Mouse (Mus musculus): ENCODE data around the gene Ina. TPM values are rescaled to one million over a fixed set of nuclear protein-coding genes. Genes with fewer than 3 reads are reported as not detected.
A peak's percentile ranks its signal among the peaks of the same experiment; 100 is the strongest.

Gene Ina
- polyA plus RNA-seq, 1 experiment from 2014 or later = 706 TPM

DNA sequence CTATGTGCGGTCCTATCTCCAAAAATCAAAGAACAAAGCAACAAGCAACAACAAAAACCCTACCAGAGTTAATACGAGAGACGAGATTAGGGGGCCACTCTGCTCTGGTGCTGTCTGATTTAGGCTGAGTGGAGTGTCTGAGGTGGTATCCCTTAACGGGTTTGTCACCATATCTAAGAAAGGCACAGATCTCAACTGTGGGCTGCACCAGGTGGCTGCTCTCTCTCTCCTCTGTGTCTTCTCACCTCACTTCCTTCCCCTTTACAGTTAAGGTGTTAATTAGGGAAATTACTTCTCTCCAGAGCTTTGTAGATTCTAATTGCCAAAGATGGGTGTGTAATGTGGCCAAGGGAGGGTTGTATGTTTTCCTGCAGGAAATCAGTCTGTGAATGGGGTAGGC, 8.2 kb downstream of the Ina start:
- H3K36me3 ChIP-seq = peaks cover 78% of the 10 kb centered on the region
- no peak for ATAC-seq (ENCODE audit: low FRiP score)
- H3K4me3 ChIP-seq = no peak overlapping the region
- no peak overlapping the region for H3K9ac ChIP-seq
- H3K27ac ChIP-seq = no peak overlapping the region
- WGBS = 93% methylated on average over 4 of the region's 4 CpGs
- H3K9me3 ChIP-seq = no peaks in the 10 kb centered on the region
- no peaks in the 10 kb centered on the region for H3K27me3 ChIP-seq
- H3K4me1 ChIP-seq (replicated peaks) = peaks cover 24% of the 10 kb centered on the region
- no peak overlapping the region for H3K4me2 ChIP-seq

- whole genome bisulfite sequencing = 88% methylated on average over 13 of the region's 13 CpGs
- H3K4me2 ChIP-seq = no peak overlapping the region
- no peak for ATAC-seq (ENCODE audit: low FRiP score)
- no peaks in the 10 kb centered on the region for H3K27me3 ChIP-seq
- peaks cover 81% of the 10 kb centered on the region for H3K36me3 ChIP-seq
- peaks cover 24% of the 10 kb centered on the region for H3K4me1 ChIP-seq (replicated peaks)
- H3K4me3 ChIP-seq = no peak overlapping the region
- H3K9ac ChIP-seq = no peak overlapping the region
- no peak overlapping the region for H3K27ac ChIP-seq
- no peaks in the 10 kb centered on the region for H3K9me3 ChIP-seq
Measured at GRCm38 (mm10) chr19:47023546-47023945, 9.0 kb downstream of the Ina start.

DNA sequence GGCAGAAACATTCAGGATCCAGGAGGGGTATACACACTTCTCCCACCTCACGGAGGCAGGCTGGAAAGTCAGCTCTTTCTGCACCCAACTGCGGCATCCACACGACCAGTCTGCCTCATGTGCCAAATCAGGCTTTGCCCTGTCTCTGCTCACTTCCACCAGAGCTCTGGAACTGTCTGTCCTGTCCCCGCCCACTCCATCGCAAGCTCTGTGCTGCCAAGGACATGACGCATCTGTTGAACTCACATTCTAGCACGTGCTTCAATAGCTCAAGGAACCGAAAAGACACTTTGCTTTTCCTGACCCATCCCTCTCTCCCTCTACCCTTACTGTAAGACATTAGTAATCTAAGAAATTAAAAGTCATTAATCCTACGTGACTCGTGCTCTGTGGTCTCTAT, 10.5 kb downstream of the Ina start:
- ATAC-seq (ENCODE audit: low FRiP score) = no peak

GRCm38 (mm10) chr19:47026513-47026912, 12.0 kb downstream of the Ina start:
- ATAC-seq (ENCODE audit: low FRiP score) = no peak
- Histone ChIP-seq H3K4me2 (no peak overlapping the region), H3K4me1 (replicated peaks) (peaks cover 8% of the 10 kb centered on the region; the same call in 1 of the 2 replicates), H3K9me3 (no peaks in the 10 kb centered on the region), H3K9ac (no peak overlapping the region), H3K27ac (no peak overlapping the region), H3K36me3 (peaks cover 64% of the 10 kb centered on the region), H3K4me3 (no peak overlapping the region), H3K27me3 (no peaks in the 10 kb centered on the region)
- 88% methylated on average over 4 of the region's 4 CpGs for WGBS

More for the DNA sequence above, 10.5 kb downstream of the Ina start:
- H3K9me3 ChIP-seq = no peaks in the 10 kb centered on the region
- H3K9ac ChIP-seq = no peak overlapping the region
- H3K27me3 ChIP-seq = no peaks in the 10 kb centered on the region
- peaks cover 22% of the 10 kb centered on the region for H3K4me1 ChIP-seq (replicated peaks)
- WGBS = 80% methylated on average over 10 of the region's 10 CpGs
- H3K4me3 ChIP-seq = no peak overlapping the region
- no peak overlapping the region for H3K27ac ChIP-seq
- H3K36me3 ChIP-seq = peaks cover 78% of the 10 kb centered on the region
- no peak overlapping the region for H3K4me2 ChIP-seq

DNA sequence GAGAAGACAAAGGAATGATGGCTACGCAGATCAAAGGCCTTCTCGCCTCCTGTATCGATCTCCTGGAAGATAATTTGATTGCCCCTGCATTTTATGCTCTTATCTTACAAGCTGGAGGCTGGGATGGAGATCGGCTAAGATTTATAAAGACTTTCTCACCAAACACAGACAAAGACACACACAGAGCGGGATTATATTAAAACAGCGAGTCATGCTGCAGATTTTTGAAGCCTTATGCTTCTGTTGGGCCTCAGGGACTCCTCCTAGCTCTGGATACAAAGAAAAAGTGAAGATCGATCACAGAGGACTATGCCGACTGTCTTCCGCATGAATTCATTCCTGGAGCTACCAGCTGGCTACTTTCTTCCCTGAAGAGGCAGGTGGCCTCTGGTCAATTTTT, 15.3 kb downstream of the Ina start:
- Histone ChIP-seq H3K36me3 (peaks cover 50% of the 10 kb centered on the region), H3K27ac (peak overlapping the region; percentile 82), H3K9ac (peak overlapping the region; percentile 46), H3K4me3 (no peak overlapping the region), H3K27me3 (no peaks in the 10 kb centered on the region), H3K4me2 (no peak overlapping the region), H3K9me3 (no peaks in the 10 kb centered on the region), H3K4me1 (replicated peaks) (peaks cover 7% of the 10 kb centered on the region; the same call in 1 of the 2 replicates)
- no peak for ATAC-seq (ENCODE audit: low FRiP score)
- 53% methylated on average over 9 of the region's 9 CpGs for WGBS

GRCm38 (mm10) chr19:47031770-47032169, 17.3 kb downstream of the Ina start:
- Histone ChIP-seq H3K4me2 (no peak overlapping the region), H3K36me3 (peaks cover 44% of the 10 kb centered on the region), H3K4me3 (no peak overlapping the region), H3K4me1 (replicated peaks) (peaks cover 7% of the 10 kb centered on the region; the same call in 1 of the 2 replicates), H3K27ac (no peak overlapping the region), H3K9me3 (no peaks in the 10 kb centered on the region), H3K9ac (no peak overlapping the region), H3K27me3 (no peaks in the 10 kb centered on the region)
- ATAC-seq (ENCODE audit: low FRiP score) = no peak
- WGBS = 96% methylated on average over 6 of the region's 6 CpGs

GRCm38 (mm10) chr19:47034916-47035315, 20.4 kb downstream of the Ina start:
- H3K27ac ChIP-seq = no peak overlapping the region
- no peaks in the 10 kb centered on the region for H3K27me3 ChIP-seq
- H3K4me2 ChIP-seq = no peak overlapping the region
- no peak for ATAC-seq (ENCODE audit: low FRiP score)
- H3K4me3 ChIP-seq = no peak overlapping the region
- H3K9ac ChIP-seq = no peak overlapping the region
- 92% methylated on average over 4 of the region's 4 CpGs for WGBS
- peaks cover 63% of the 10 kb centered on the region for H3K36me3 ChIP-seq
- H3K4me1 ChIP-seq (replicated peaks) = peaks cover 2% of the 10 kb centered on the region; the same call in 1 of the 2 replicates
- H3K9me3 ChIP-seq = no peaks in the 10 kb centered on the region

- Histone ChIP-seq H3K27me3 (no peaks in the 10 kb centered on the region), H3K9ac (no peak overlapping the region), H3K4me2 (no peak overlapping the region), H3K36me3 (peaks cover 77% of the 10 kb centered on the region), H3K4me3 (no peak overlapping the region), H3K27ac (no peak overlapping the region), H3K4me1 (replicated peaks) (no peaks in the 10 kb centered on the region), H3K9me3 (no peaks in the 10 kb centered on the region)
- no peak for ATAC-seq (ENCODE audit: low FRiP score)
- 85% methylated on average over 3 of the region's 3 CpGs for WGBS
Measured at GRCm38 (mm10) chr19:47036596-47036995, 22.1 kb downstream of the Ina start.

DNA sequence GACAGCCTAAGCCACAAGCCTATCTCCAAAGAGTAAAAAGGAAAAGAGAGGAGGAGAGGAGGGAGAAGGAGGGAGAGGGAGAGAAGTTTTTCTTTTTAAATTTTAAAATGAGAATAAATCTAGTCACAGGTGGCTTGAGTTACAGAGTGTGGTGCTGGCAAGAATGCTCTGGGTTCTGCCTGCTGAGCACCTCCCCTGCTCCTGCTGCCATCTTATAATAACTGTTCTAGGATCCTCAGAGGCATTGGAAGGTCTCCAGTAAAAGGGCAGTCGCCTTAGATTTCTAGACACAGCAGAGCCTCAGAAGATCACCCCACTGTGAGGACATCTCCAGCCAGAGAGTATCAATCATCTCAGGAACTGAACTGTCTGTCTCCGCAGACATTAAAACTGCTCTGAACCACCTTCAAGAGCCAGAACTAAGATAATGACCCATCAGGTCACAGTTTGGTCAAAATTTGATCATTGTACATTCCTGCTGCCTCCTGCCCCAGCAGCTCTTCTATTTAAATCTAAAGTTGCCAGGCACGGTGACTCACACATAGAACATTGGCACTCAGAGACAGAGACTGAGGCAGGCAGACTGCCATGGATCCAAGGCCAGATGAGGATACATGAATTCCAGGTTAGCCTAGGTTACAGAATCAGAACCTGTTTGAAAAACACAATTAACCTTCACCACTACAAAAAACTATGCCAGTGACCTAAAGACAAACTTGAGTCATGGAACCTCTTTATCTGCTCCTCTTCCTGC, 26.4 kb downstream of the Ina start:
- ATAC-seq (ENCODE audit: low FRiP score) = no peak
- peaks cover 66% of the 10 kb centered on the region for H3K36me3 ChIP-seq
- no peaks in the 10 kb centered on the region for H3K27me3 ChIP-seq
- no peak overlapping the region for H3K4me3 ChIP-seq
- H3K4me2 ChIP-seq = no peak overlapping the region
- H3K27ac ChIP-seq = no peak overlapping the region
- H3K9ac ChIP-seq = no peak overlapping the region
- no peaks in the 10 kb centered on the region for H3K4me1 ChIP-seq (replicated peaks)
- H3K9me3 ChIP-seq = no peaks in the 10 kb centered on the region
- WGBS = 96% methylated on average over 3 of the region's 3 CpGs

GRCm38 (mm10) chr19:47043608-47044007, 29.1 kb downstream of the Ina start:
- Histone ChIP-seq H3K9ac (no peak overlapping the region), H3K4me1 (replicated peaks) (peaks cover 4% of the 10 kb centered on the region), H3K27ac (no peak overlapping the region), H3K27me3 (no peaks in the 10 kb centered on the region), H3K36me3 (peaks cover 69% of the 10 kb centered on the region), H3K9me3 (no peaks in the 10 kb centered on the region), H3K4me3 (no peak overlapping the region), H3K4me2 (no peak overlapping the region)
- no peak for ATAC-seq (ENCODE audit: low FRiP score)
- WGBS = 91% methylated on average over 3 of the region's 3 CpGs

DNA sequence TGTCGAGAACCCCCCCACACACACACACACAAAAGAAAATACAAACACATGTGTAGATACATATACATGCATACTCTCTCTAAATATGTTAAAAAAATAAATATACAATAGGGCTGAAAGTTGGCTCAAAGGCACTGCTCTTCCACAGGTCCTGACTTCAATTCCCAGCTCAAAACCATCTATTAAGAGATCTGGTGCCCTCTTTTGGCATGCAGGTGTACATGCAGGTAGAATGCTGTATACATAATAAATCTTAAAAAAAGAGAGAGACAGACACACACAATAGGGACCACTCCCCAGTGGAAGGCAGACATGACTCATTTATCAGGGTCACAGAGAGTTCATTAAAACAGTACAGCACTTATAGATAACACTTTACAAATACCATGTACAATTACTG, 31.8 kb downstream of the Ina start:
- Histone ChIP-seq H3K27me3 (no peaks in the 10 kb centered on the region), H3K4me1 (replicated peaks) (peaks cover 21% of the 10 kb centered on the region), H3K36me3 (peaks cover 44% of the 10 kb centered on the region), H3K9me3 (no peaks in the 10 kb centered on the region), H3K27ac (no peak overlapping the region), H3K4me3 (no peak overlapping the region), H3K9ac (no peak overlapping the region), H3K4me2 (no peak overlapping the region)
- ATAC-seq (ENCODE audit: low FRiP score) = no peak
- WGBS = 95% methylated on average over 1 of the region's 1 CpGs

DNA sequence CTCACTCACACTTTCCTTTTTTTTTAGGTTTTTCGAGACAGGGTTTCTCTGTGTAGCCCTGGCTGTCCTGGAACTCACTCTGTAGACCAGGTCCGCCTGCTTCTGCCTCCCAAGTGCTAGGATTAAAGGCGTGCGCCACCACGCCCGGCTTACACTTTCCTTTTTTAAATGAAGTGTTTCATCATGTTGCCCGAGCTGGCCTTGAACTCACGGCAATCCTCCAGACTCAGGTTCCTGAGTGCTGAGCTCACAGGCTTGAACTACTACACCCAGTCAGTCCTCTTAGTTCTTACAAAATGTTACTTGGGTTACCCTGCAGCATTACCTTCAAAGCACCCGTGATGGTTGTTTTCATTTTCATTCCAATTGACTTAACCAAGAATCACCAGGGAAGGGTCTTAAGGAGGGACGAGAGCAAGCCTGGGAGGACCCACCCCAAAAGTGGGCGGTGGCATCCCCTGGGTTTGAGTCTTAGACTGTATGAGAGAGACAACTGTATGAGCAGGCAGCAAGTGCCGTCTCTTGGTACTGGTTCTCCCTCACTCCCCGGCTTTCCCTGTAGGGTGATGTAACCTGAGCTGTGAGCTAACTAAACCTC, 32.8 kb downstream of the Ina start:
- 93% methylated on average over 13 of the region's 13 CpGs for WGBS
- peaks cover 39% of the 10 kb centered on the region for H3K36me3 ChIP-seq
- H3K9me3 ChIP-seq = no peaks in the 10 kb centered on the region
- H3K27ac ChIP-seq = no peak overlapping the region
- no peaks in the 10 kb centered on the region for H3K27me3 ChIP-seq
- ATAC-seq (ENCODE audit: low FRiP score) = no peak
- no peak overlapping the region for H3K9ac ChIP-seq
- peaks cover 21% of the 10 kb centered on the region for H3K4me1 ChIP-seq (replicated peaks)
- no peak overlapping the region for H3K4me3 ChIP-seq
- no peak overlapping the region for H3K4me2 ChIP-seq

- ATAC-seq (ENCODE audit: low FRiP score) = no peak
- Histone ChIP-seq H3K9ac (peak overlapping the region; percentile 92; the same call in 1 of the 2 replicates), H3K27ac (no peak overlapping the region), H3K9me3 (no peaks in the 10 kb centered on the region), H3K27me3 (no peaks in the 10 kb centered on the region), H3K4me1 (replicated peaks) (peaks cover 21% of the 10 kb centered on the region), H3K4me2 (peak overlapping the region; percentile 74), H3K36me3 (peaks cover 35% of the 10 kb centered on the region), H3K4me3 (0 out of 2 replicates have a peak overlapping the region, but pooled peaks have one; percentile 88)
- 65% methylated on average over 4 of the region's 4 CpGs for WGBS
Measured at GRCm38 (mm10) chr19:47049061-47049460, 34.6 kb downstream of the Ina start.
